8 mouse cellular contexts compared by ENCODE assay signal in genomic region chr10:79669576-79670057, GRCm38 (mm10). TPM values are rescaled to one million over a fixed set of nuclear protein-coding genes. Genes with fewer than 3 reads are reported as not detected.
DNase-seq lines count a peak whose midpoint lies in the region; ATAC-seq and TF ChIP-seq lines count a peak whose summit lies in the region.

No protein-coding gene starts in this region.

- DNase-seq in CD8-positive naive resting alpha-beta T cell, adult 2 months (ENCODE audit: low read depth in 2 of 2, low spot score in 2 of 2) = peak; percentile 43 to 51
- peak; percentile 69 for DNase-seq in brain, embryonic 18.5 days (ENCODE audit: low read depth, low spot score)
- DNase-seq in kidney, postnatal 25 days = peak; percentile 77 to 83
- DNase-seq in lung, adult 18-20 months = peak; percentile 68 to 70
- DNase-seq in thymus, adult 18-20 months = peak; percentile 69 to 71

- peak overlapping the region; percentile 89 for H3K4me2 ChIP-seq in heart, embryonic 16.5 days (ENCODE audit: low read depth, low read length)

- peaks cover 6% of the 10 kb centered on the region for H3K27me3 ChIP-seq in erythroblast, embryonic 14.5 days (ENCODE audit: control insufficient read depth)
- H3K27me3 ChIP-seq in heart, embryonic 16.5 days (ENCODE audit: control insufficient read depth, insufficient read depth, low read length) = 0 out of 2 replicates have a peak, but pooled peaks cover 3% of the 10 kb centered on the region

- H3K9me3 ChIP-seq in erythroblast, embryonic 14.5 days (ENCODE audit: control insufficient read depth, low read length) = no peaks in the 10 kb centered on the region
- no peaks in the 10 kb centered on the region for H3K9me3 ChIP-seq in heart, embryonic 16.5 days (replicated peaks; ENCODE audit: control insufficient read depth, low read length)

- TF ChIP-seq CTCF in olfactory bulb, adult 2 months (IDR thresholded peaks at IDR 0.05; ENCODE audit: insufficient read depth, low read depth, low read length) = no peak

- peak overlapping the region; percentile 94 for H3K27ac ChIP-seq in heart, embryonic 16.5 days (ENCODE audit: low read length)
- H3K27ac ChIP-seq in olfactory bulb, adult 2 months (ENCODE audit: insufficient read depth, low read depth, low read length) = peak overlapping the region; percentile 100

- TF ChIP-seq POLR2A in olfactory bulb, adult 2 months (IDR thresholded peaks at IDR 0.05; ENCODE audit: insufficient read depth, low read depth, low read length) = peak; percentile 26; the same call in 1 of the 2 replicates

- peaks cover 35% of the 10 kb centered on the region for H3K4me1 ChIP-seq in erythroblast, embryonic 14.5 days (ENCODE audit: control insufficient read depth)
- H3K4me1 ChIP-seq in heart, embryonic 16.5 days (ENCODE audit: control insufficient read depth, insufficient read depth, low read length) = peaks cover 14% of the 10 kb centered on the region
- peaks cover 20% of the 10 kb centered on the region for H3K4me1 ChIP-seq in olfactory bulb, adult 2 months (ENCODE audit: control insufficient read depth, insufficient read depth, low read length)

- H3K36me3 ChIP-seq in erythroblast, embryonic 14.5 days (ENCODE audit: control insufficient read depth) = peaks cover 14% of the 10 kb centered on the region
- H3K36me3 ChIP-seq in heart, embryonic 16.5 days (ENCODE audit: control insufficient read depth, insufficient read depth) = no peaks in the 10 kb centered on the region

- WGBS in heart, embryonic 16.5 days = under 1% methylated on average over 47 of the region's 47 CpGs
- WGBS in olfactory bulb, adult 2 months = under 1% methylated on average over 47 of the region's 47 CpGs

- H3K4me3 ChIP-seq in erythroblast, embryonic 14.5 days (replicated peaks) = peak overlapping the region; percentile 88
- peak overlapping the region; percentile 99 for H3K4me3 ChIP-seq in heart, embryonic 16.5 days (ENCODE audit: low read length)
- H3K4me3 ChIP-seq in olfactory bulb, adult 2 months (ENCODE audit: insufficient read depth, low read depth, low read length) = peak overlapping the region; percentile 65

- H3K9ac ChIP-seq in heart, embryonic 16.5 days (ENCODE audit: low read length) = peak overlapping the region; percentile 91

- peak; percentile 45 for ATAC-seq in heart, embryonic 16.5 days (replicated peaks; ENCODE audit: extremely low read depth, insufficient read depth, low FRiP score)

RNA-seq across cellular contexts. Expression of gene Tpgs1, which starts 0.4 kb away (rescaled TPM):
- polyA plus RNA-seq in erythroblast, embryonic 14.5 days (2012) = 15.5 and 17.8 TPM in 2 replicates
- polyA plus RNA-seq in heart, embryonic 16.5 days (2015; fragmentation: Nextera tagmentation; extraction: Ambion mirVana) = 45.5 and 47.0 TPM in 2 replicates
- not detected in 2 replicates for polyA plus RNA-seq in olfactory bulb, adult 2 months (2012; ENCODE audit: insufficient read depth, insufficient read length, low replicate concordance, missing spikeins)

RNA-seq across cellular contexts. Expression of gene Madcam1, which starts 5.3 kb away (rescaled TPM):
- polyA plus RNA-seq in erythroblast, embryonic 14.5 days (2012) = 0.03 TPM in 1 of 2 replicates, not detected in the other
- polyA plus RNA-seq in heart, embryonic 16.5 days (2015; fragmentation: Nextera tagmentation; extraction: Ambion mirVana) = 1.4 and 1.8 TPM in 2 replicates
- not detected in 2 replicates for polyA plus RNA-seq in olfactory bulb, adult 2 months (2012; ENCODE audit: insufficient read depth, insufficient read length, low replicate concordance, missing spikeins)

RNA-seq across cellular contexts. Expression of gene Cdc34, which starts 12.4 kb away (rescaled TPM):
- 65.0 and 72.0 TPM in 2 replicates for polyA plus RNA-seq in erythroblast, embryonic 14.5 days (2012)
- 98.0 and 101 TPM in 2 replicates for polyA plus RNA-seq in heart, embryonic 16.5 days (2015; fragmentation: Nextera tagmentation; extraction: Ambion mirVana)
- not detected in 2 replicates for polyA plus RNA-seq in olfactory bulb, adult 2 months (2012; ENCODE audit: insufficient read depth, insufficient read length, low replicate concordance, missing spikeins)

RNA-seq across cellular contexts. Expression of gene Gzmm, which starts 19.2 kb away (rescaled TPM):
- polyA plus RNA-seq in erythroblast, embryonic 14.5 days (2012) = 0.08 and 0.09 TPM in 2 replicates
- 1.1 and 1.3 TPM in 2 replicates for polyA plus RNA-seq in heart, embryonic 16.5 days (2015; fragmentation: Nextera tagmentation; extraction: Ambion mirVana)
- not detected in 2 replicates for polyA plus RNA-seq in olfactory bulb, adult 2 months (2012; ENCODE audit: insufficient read depth, insufficient read length, low replicate concordance, missing spikeins)

RNA-seq across cellular contexts. Expression of gene Odf3l2, which starts 24.1 kb away (rescaled TPM):
- polyA plus RNA-seq in erythroblast, embryonic 14.5 days (2012) = not detected in 2 replicates
- polyA plus RNA-seq in heart, embryonic 16.5 days (2015; fragmentation: Nextera tagmentation; extraction: Ambion mirVana) = not detected in 2 replicates
- not detected in 2 replicates for polyA plus RNA-seq in olfactory bulb, adult 2 months (2012; ENCODE audit: insufficient read depth, insufficient read length, low replicate concordance, missing spikeins)

Comparison
In these comparisons a context has a peak if more than half of its experiments do, and no peak if none do; other contexts are left out.
1. Peak in every context shown above with its lines: DNase-seq, ATAC-seq, H3K4me3 ChIP-seq and H3K27ac ChIP-seq.
2. RNA of gene Tpgs1, which starts 0.4 kb away (polyA plus RNA-seq): 45.5 to 47.0 TPM in heart, embryonic 16.5 days and 15.5 to 17.8 TPM in erythroblast, embryonic 14.5 days; not detected in olfactory bulb, adult 2 months; every median in the first group is over 10 times any median in the second.